Mouse (Mus musculus) heart, embryonic 12.5 days (tissue): ENCODE results near the gene Olfr17. TPM values are rescaled to one million over a fixed set of nuclear protein-coding genes. Genes with fewer than 3 reads are reported as not detected.
"Not testable (repeated sequence)": the region's sequence is repeated elsewhere in the genome, so short reads cannot be mapped to it uniquely, and the experiment has no call there.

Experiments used
- ATAC-seq: fragments of 200-750 bp; cut with Nextera tagmentation; 2 replicates; pipeline ENCODE4 v1.8.0; 2017; ENCODE audit warnings: moderate TSS enrichment, moderate library complexity; ENCODE audit not compliant: insufficient number of reproducible peaks, low FRiP score
- H3K27ac ChIP-seq: fragments of 300-500 bp; sonication (generic); 2 replicates; pipeline ENCODE4 v1.5.1; 2016; ENCODE audit warnings: mild to moderate bottlenecking, moderate library complexity; ENCODE audit not compliant: poor library complexity, severe bottlenecking
- H3K27me3 ChIP-seq: fragments of 300-500 bp; sonication (generic); replicated peaks from 2 replicates; pipeline ENCODE4 v1.6.1; 2016; ENCODE audit warnings: mild to moderate bottlenecking, moderate library complexity
- H3K36me3 ChIP-seq: fragments of 300-500 bp; sonication (generic); 2 replicates; pipeline ENCODE4 v1.6.1; 2016; ENCODE audit warnings: mild to moderate bottlenecking, moderate library complexity
- H3K4me1 ChIP-seq: fragments of 300-500 bp; sonication (generic); replicated peaks from 2 replicates; pipeline ENCODE4 v1.6.1; 2016; ENCODE audit warnings: mild to moderate bottlenecking
- H3K4me2 ChIP-seq: fragments of 300-500 bp; sonication (generic); 2 replicates; pipeline ENCODE4 v1.6.1; 2016; ENCODE audit warnings: mild to moderate bottlenecking, moderate library complexity
- H3K4me3 ChIP-seq: fragments of 300-500 bp; sonication (generic); 2 replicates; pipeline ENCODE4 v1.5.1; 2016; ENCODE audit warnings: mild to moderate bottlenecking
- H3K9ac ChIP-seq: fragments of 300-500 bp; sonication (generic); 2 replicates; pipeline ENCODE4 v1.6.1; 2016; ENCODE audit warnings: mild to moderate bottlenecking, moderate library complexity
- H3K9me3 ChIP-seq: fragments of 300-500 bp; sonication (generic); replicated peaks from 2 replicates; pipeline ENCODE4 v1.6.1; 2016; ENCODE audit warnings: mild to moderate bottlenecking, moderate library complexity
- WGBS: fragments of 180-500 bp; shearing (Covaris S2); methylation state at CpG from one replicate; pipeline ENCODE4 v1.1.7; 2016; 5-methylcytosine and 5-hydroxymethylcytosine counted together
- polyA plus RNA-seq: library from polyadenylated mRNA; unstranded; fragments of >200 nt; fragmentation: Nextera tagmentation; extraction: Ambion mirVana; gene quantifications from 2 replicates; pipeline ENCODE4 v1.2.1, GENCODE M21; 2016

The Olfr17 gene
- not detected in 2 replicates for polyA plus RNA-seq

- 37% methylated on average over 1 of the region's 1 CpGs for WGBS
- H3K27ac ChIP-seq, result no peak within 1 kb of the TSS
- H3K4me3 ChIP-seq, result no peak within 1 kb of the TSS
- H3K4me2 ChIP-seq, result no peak within 1 kb of the TSS
- H3K27me3 ChIP-seq, result no peaks in the 10 kb centered on the region
- no peak for ATAC-seq
- H3K36me3 ChIP-seq, result no peaks in the 10 kb centered on the region
- no peaks in the 10 kb centered on the region for H3K4me1 ChIP-seq
- peaks cover 3% of the 10 kb centered on the region; the same call in 1 of the 2 replicates for H3K9me3 ChIP-seq
- no peak within 1 kb of the TSS for H3K9ac ChIP-seq
These were observed at the start of gene Olfr17 for GRCm38 (mm10) chr7:107092920-107093319. Gene Olfr17 (plus strand): TSS chr7:107093220.

GRCm38 (mm10) chr7:107044407-107044806 is 48.6 kb upstream of the Olfr17 start:
- no peaks in the 10 kb centered on the region for H3K36me3 ChIP-seq
- no peaks in the 10 kb centered on the region for H3K9me3 ChIP-seq
- no peak overlapping the region for H3K9ac ChIP-seq
- 74% methylated on average over 1 of the region's 1 CpGs for WGBS
- H3K4me2 ChIP-seq, result no peak overlapping the region
- H3K4me3 ChIP-seq, result no peak overlapping the region
- no peaks in the 10 kb centered on the region for H3K27me3 ChIP-seq
- no peak overlapping the region for H3K27ac ChIP-seq
- no peaks in the 10 kb centered on the region for H3K4me1 ChIP-seq
- ATAC-seq, result no peak

- H3K9ac ChIP-seq, result no peak overlapping the region
- no peak for ATAC-seq
- H3K36me3 ChIP-seq, result no peaks in the 10 kb centered on the region
- 5% methylated on average over 5 of the region's 5 CpGs for WGBS
- no peak overlapping the region for H3K4me3 ChIP-seq
- H3K27ac ChIP-seq, result no peak overlapping the region
- no peaks in the 10 kb centered on the region for H3K4me1 ChIP-seq
- H3K4me2 ChIP-seq, result no peak overlapping the region
- H3K9me3 ChIP-seq, result no peaks in the 10 kb centered on the region
- no peaks in the 10 kb centered on the region for H3K27me3 ChIP-seq
These were observed 47.2 kb upstream of the Olfr17 start for GRCm38 (mm10) chr7:107045833-107046232.

DNA sequence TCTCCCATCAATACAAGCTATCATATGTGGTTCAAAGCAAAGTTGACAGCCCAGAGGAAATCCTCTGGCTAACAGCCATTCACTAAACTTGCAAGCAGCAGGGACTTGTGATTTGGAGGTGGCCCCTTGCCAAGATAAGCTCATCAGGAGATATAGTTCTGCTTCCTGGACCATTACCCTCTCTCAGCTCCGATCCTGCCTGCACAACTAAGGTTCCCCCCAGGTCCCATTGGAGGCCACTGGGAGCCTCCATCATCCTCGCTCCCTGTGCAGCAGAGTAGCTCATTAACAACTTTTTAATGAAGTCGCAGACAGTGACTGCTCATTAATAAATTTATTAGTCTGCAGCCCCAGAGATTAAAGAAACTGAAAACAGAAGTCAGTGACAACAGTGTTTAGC is 45.4 kb upstream of the Olfr17 start:
- no peak overlapping the region for H3K27ac ChIP-seq
- ATAC-seq, result no peak
- 40% methylated on average over 3 of the region's 3 CpGs for WGBS
- no peaks in the 10 kb centered on the region for H3K9me3 ChIP-seq
- H3K27me3 ChIP-seq, result no peaks in the 10 kb centered on the region
- no peaks in the 10 kb centered on the region for H3K4me1 ChIP-seq
- H3K4me2 ChIP-seq, result no peak overlapping the region
- H3K36me3 ChIP-seq, result no peaks in the 10 kb centered on the region
- H3K4me3 ChIP-seq, result no peak overlapping the region
- no peak overlapping the region for H3K9ac ChIP-seq

GRCm38 (mm10) chr7:107070681-107071080 is 22.3 kb upstream of the Olfr17 start, which contains the start of gene Olfr714:
Gene Olfr714 (plus strand): TSS chr7:107070981.
- Histone ChIP-seq H3K4me3 (no peak within 1 kb of the TSS), H3K4me2 (no peak within 1 kb of the TSS), H3K27ac (no peak within 1 kb of the TSS), H3K27me3 (no peaks in the 10 kb centered on the region), H3K36me3 (no peaks in the 10 kb centered on the region), H3K4me1 (no peaks in the 10 kb centered on the region), H3K9ac (no peak within 1 kb of the TSS), H3K9me3 (peaks cover 26% of the 10 kb centered on the region)
- ATAC-seq, result no peak
- WGBS, result 87% methylated on average over 2 of the region's 2 CpGs

GRCm38 (mm10) chr7:107110269-107110668 is 17.2 kb downstream of the Olfr17 start, which contains the start of gene Olfr715b:
Gene Olfr715b (minus strand): TSS chr7:107110369.
- ATAC-seq, H3K36me3 ChIP-seq, H3K4me3 ChIP-seq, H3K9ac ChIP-seq, H3K9me3 ChIP-seq, H3K27me3 ChIP-seq, H3K4me1 ChIP-seq, H3K4me2 ChIP-seq, H3K27ac ChIP-seq: not testable (repeated sequence)
- 62% methylated on average over 2 of the region's 2 CpGs for whole genome bisulfite sequencing

DNA sequence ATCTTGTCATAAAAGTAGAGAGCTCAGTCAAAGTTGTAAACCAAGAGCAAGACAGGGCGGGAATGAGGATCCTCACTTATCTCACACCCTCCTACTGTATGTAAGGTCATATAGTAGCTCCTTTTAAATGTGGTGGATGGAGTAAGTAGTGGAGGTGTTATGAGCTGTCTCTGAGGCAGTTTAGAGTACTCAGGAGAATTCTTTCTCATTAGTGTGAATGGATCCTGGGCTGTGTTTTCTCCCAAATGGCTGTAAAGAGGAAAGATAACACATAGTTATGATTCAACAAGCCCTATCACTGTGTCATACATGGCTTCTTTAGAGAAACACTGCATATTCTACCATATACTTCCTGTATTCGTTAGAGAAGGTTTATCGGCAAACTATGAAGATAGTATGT is 38.0 kb downstream of the Olfr17 start, which contains the start of gene Olfr715:
Gene Olfr715, minus strand, starts transcription at position 101 of the 400 bp plus-strand sequence.
- H3K27me3 ChIP-seq, H3K9ac ChIP-seq, H3K9me3 ChIP-seq, H3K4me3 ChIP-seq, ATAC-seq, H3K4me1 ChIP-seq, H3K36me3 ChIP-seq, H3K27ac ChIP-seq, H3K4me2 ChIP-seq: not testable (repeated sequence)
- 66% methylated on average over 3 of the region's 3 CpGs for WGBS

DNA sequence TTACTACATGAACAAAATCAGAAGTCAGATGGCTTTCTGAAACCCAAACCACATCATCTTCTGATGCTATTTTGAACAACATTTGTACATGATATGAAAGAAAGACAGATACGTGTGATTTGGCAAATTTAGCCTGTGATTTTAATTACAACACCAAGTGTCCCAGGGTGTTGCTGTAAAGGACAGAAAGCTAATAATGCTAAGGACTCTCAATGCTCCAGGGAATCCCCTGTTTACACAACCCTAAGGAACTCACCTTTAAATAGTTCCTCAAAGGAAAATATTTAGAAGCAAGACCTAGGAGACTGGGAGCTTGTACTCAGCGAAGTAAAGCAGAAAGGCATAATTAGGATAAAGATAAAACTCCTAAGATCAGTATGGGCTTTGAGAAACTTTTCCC is 45.0 kb downstream of the Olfr17 start, which contains the start of gene Olfr716:
Gene Olfr716, plus strand, starts transcription at position 301 of the 400 bp plus-strand sequence.
- ATAC-seq, H3K27me3 ChIP-seq: not testable (repeated sequence)
- WGBS, result 52% methylated on average over 2 of the region's 2 CpGs

More for the DNA sequence above, 45.0 kb downstream of the Olfr17 start, which contains the start of gene Olfr716:
- not testable (repeated sequence) for H3K4me2 ChIP-seq, H3K36me3 ChIP-seq, H3K4me1 ChIP-seq, H3K27ac ChIP-seq, H3K4me3 ChIP-seq, H3K9me3 ChIP-seq, H3K9ac ChIP-seq

Other genes with a start within 250 kb of the Olfr17 start
- gene Olfr703, start 249.9 kb upstream of the Olfr17 start, polyA plus RNA-seq, result not detected in 2 replicates
- not detected in 2 replicates for gene Olfr704, start 230.0 kb upstream of the Olfr17 start, polyA plus RNA-seq
- not detected in 2 replicates for gene Olfr705, start 216.3 kb upstream of the Olfr17 start, polyA plus RNA-seq
- not detected in 2 replicates for gene Olfr706, start 205.1 kb upstream of the Olfr17 start, polyA plus RNA-seq
- not detected in 2 replicates for gene Olfr707, start 192.0 kb upstream of the Olfr17 start, polyA plus RNA-seq
- gene Olfr1532-ps1, start 185.2 kb upstream of the Olfr17 start, polyA plus RNA-seq, result not detected in 2 replicates
- gene Olfr709-ps1, start 161.0 kb upstream of the Olfr17 start, polyA plus RNA-seq, result not detected in 2 replicates
- gene Olfr710, start 144.9 kb upstream of the Olfr17 start, polyA plus RNA-seq, result not detected in 2 replicates
- gene Olfr6, start 129.3 kb upstream of the Olfr17 start, polyA plus RNA-seq, result not detected in 2 replicates
- not detected in 2 replicates for gene Olfr711, start 117.8 kb upstream of the Olfr17 start, polyA plus RNA-seq
- gene Olfr2, start 87.1 kb upstream of the Olfr17 start, polyA plus RNA-seq, result not detected in 2 replicates
- gene Olfr713, start 62.0 kb upstream of the Olfr17 start, polyA plus RNA-seq, result not detected in 2 replicates
- not detected in 2 replicates for gene Olfr714, start 22.2 kb upstream of the Olfr17 start, polyA plus RNA-seq
- gene Olfr715b, start 17.1 kb downstream of the Olfr17 start, polyA plus RNA-seq, result not detected in 2 replicates
- gene Olfr715, start 37.9 kb downstream of the Olfr17 start, polyA plus RNA-seq, result not detected in 2 replicates
- gene Olfr716, start 45.1 kb downstream of the Olfr17 start, polyA plus RNA-seq, result not detected in 2 replicates
- not detected in 2 replicates for gene Nlrp14, start 73.8 kb downstream of the Olfr17 start, polyA plus RNA-seq
- gene Rbmxl2, start 116.2 kb downstream of the Olfr17 start, polyA plus RNA-seq, result not detected in 2 replicates